Mouse (Mus musculus): ENCODE data around the gene Dnttip2. TPM values are rescaled to one million over a fixed set of nuclear protein-coding genes. Genes with fewer than 3 reads are reported as not detected.
A peak's percentile ranks its signal among the peaks of the same experiment; 100 is the strongest.

The Dnttip2 gene
- polyA plus RNA-seq, 1 experiment, result 33.5 TPM

DNA sequence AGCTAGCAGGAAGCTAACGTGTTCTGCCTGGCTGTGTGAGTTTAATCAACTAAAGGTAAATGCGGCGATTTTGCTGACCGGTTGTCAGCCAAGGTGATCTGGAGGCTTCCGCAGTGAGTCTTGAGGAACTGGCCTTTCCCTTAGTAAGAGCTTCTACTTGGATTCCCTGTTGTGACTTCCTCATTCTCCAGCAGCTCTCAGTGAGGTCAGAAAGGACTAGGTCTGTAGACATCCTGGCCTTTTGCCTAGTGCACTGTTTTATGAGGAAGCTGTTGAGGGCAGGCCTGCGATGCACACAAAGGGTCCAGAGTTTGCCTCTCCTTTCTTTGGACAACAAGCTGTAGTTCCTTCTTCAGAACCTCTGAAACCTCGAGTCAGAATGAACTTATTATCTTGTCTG, 16.5 kb downstream of the Dnttip2 start:
- no peak for DNase-seq (ENCODE audit: low spot score)

DNA sequence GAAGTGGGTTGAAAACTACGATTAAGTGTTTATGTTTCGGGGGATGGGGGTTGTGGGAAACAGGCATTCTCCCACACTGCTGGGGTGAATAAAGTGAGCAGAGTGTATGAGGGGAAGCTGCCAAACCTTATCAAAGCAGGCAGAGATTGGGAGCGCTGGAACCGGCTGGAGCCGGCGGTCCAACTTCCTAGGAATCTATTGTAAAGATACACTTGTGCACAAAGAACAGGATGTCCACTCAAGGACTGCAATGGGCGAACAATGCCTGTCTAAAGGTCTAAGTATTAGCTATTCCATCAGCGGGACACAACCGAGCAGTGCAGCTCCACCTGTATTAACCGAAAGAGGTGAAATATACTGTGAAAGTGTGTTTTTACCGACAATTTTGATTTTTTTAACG, 17.6 kb downstream of the Dnttip2 start:
- no peak for DNase-seq (ENCODE audit: low spot score)

DNA sequence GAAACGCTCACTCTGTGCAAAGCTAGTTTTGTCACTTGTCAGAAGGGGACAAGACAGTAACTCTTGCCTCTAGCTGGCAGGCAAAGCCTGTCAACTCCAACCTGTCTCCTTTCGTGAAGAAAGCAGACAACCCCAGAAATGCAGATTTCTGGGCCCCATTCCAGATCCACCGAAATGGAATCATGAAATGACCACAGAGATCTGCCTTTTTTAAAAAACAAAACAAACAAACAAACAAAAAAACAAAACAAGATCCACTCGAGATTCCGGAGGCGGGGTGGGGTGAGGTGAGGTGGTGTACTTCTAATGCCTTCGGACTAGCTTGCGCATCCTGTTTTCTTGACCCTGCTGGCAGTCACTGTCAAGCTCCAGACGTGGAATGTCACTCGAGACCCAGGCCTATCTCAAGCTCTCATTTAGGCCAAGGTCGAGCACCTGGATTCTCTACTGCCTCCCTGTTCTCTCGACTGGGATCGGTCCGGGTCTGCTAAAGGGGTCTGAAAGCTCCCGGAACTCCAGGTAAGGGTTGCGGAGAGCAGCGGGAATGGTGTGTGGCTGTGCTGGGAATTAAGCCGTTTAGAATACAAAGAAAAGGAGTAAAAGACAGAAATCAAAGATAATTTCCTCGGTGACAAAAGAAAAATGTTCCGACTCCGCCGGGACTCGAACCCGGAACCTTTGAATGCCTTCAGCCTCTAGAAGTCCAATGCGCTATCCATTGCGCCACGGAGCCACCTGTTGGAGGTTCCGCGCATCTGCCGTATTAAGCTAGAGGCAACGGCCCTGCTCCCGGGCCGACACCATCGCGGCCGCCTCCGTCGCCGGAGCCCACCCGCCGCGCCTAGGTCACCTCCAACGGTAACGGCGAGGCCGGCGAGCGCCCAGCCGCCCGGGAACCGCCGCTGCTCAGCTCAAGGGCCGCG, 18.4 kb downstream of the Dnttip2 start:
- peak; percentile 100 for DNase-seq (ENCODE audit: low spot score)

DNA sequence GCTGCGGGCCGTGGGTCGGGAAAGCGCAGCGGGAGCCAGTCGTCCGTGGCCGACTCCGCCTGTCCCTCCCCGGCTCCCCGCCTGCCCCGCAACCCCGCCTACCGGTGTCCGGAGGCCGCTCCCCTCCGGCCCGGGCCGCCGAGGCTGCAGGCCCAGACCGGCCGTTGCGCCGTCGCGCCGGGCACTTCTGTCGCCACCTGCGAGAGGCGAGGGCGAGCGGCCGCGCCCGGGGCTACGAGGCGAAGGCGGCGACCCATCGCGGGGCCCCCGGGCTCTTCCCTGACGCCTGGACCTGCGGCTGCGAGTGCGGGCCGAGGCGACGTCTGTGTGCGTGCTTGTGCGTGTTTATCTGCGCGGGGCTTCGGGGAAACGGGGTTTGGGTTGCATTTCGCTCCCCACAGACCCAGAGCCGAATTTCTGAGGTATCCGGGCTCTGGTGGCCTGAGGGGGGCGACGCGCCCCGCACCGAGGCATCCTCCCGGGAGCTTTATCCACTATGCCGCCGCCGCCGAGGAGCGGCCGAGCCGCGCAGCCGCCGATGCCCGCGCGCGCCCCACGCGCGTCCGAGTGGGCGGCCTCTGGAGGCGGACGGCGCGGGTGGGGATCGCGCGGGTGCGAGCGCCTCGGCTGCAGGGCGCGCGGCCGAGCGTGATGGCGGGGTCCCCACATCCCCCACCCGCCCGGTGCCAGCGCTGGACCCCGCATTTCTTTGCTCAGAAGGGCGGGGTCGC, 19.2 kb downstream of the Dnttip2 start:
- DNase-seq (ENCODE audit: low spot score), result no peak

DNA sequence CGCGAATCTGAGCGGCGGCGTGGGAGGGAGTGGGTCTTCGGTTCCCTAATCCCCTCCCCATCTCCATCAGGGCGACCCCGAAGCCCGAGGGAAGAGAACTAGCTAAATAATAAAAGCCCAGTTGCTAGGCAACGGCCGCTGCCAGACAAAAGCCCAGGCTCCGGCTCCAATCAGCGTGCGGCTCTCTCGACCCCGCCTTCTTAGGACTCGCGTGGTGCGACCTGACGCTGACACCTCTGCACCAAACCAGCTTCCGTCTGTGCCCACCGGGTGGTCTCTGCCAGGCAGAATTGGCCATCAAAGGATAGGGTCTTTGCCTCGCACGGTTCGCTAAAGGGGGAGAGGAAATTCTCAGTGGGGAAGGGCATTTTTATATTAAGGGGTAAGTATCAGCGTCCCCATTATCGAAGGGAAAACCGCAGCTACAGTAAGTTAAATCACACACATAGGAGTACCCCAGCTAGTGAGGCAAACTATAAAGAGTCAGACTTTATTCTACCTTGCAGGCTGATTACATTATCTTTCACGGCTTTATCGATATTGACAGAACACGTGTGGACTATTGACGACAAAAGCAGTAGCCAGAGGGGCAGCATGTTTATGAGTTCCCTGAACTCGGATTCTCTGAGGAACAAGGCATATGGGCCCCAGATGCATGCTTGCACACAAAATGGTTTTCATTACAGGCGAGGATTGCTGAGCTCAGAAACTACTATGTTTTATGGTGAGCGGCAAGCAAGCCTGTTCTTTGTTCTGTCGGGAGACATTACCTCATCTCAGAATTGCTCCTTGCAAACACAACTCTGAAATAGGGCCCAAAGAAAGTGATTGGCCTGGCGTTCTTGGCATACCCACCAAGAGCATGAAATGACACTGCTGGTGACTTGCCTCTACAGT, 20.0 kb downstream of the Dnttip2 start, which contains the start of gene Bcar3:
TSS of gene Bcar3 (plus strand) at position 183 of the 897 bp plus-strand sequence.
- peak; percentile 72 for DNase-seq (ENCODE audit: low spot score)

DNA sequence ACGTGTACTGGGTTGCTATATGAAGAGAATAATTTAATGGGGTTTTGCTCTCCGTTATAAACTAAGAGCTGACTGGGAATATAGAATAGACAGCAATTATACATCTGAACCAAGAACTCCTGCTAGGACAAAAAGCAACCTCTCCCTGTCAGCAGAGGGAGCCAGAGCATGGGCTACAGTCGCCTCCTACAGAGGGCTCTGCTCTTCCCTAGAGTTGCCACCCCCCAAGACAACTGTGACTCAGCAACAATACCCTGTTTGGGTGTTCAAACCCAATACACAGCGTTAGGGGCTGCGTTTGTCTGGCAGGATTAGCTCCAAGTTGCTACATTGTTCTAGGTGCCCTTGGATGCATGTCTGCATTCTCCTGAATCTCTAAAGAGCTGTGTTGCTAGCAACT, 21.3 kb downstream of the Dnttip2 start:
- no peak for DNase-seq (ENCODE audit: low spot score)

DNA sequence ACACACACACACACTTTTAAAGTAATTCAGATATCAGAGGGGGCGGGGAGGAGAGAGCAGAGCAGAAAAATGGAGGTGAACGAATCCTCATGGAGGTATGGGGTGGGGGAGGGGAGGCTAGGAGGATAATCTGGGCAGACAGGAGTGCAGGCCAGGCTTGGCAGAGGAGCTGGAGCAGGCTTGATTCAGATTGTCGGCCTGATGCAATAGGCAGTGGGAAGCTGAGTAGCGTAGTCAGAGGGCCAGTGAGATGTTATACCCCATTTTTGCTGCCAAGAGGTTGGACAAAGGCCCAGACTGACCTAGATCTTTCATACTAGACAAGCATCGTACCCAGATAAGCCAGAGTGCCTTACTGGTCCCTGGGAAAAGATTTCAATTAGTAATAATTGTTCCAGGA, 22.8 kb downstream of the Dnttip2 start:
- DNase-seq (ENCODE audit: low spot score), result no peak

DNA sequence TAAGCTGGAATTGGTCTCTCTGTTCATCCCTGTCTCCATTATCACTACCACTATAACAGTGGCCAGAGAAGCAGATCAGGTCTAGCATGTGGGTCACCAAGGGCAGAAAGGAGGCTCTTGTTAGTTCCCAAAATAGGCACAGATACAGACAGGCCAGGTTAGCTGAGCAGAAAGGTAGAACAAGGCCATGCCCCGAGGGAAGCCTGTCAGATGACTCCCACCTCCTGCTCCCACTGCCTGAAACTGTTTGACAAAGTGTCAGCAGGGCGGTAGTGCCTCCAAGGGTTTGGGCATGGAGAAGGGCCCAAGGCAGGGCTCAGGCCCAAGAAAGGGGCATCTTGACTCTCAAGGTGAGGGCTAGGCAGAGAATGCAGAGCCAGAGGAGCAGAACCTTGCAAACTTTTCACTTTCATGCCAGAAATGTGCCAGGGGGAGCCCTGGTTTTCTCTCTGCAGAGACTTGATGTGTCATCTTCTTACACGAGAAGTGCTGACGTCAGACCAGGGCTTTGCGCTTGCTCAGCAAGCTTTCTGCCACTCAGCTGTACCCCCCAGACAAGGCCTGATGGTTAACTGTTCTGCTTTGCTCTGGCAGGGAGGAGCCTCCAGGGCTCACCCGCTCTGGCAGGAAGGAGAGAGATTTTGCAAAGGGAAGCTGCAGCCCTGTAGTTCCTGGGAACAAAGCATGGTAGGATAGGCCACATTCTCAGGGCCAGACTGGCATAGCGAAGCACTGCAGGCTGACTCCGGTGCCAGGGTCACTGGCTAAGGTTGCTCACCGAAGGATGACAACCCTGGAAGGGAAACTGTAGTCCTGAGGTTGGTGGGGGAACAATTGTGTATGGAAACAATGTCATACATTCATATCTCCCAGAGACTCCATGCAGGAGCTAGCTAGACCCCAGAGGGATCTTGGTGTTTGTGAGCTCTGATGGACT, 27.1 kb downstream of the Dnttip2 start:
- no peak for DNase-seq (ENCODE audit: low spot score)

DNA sequence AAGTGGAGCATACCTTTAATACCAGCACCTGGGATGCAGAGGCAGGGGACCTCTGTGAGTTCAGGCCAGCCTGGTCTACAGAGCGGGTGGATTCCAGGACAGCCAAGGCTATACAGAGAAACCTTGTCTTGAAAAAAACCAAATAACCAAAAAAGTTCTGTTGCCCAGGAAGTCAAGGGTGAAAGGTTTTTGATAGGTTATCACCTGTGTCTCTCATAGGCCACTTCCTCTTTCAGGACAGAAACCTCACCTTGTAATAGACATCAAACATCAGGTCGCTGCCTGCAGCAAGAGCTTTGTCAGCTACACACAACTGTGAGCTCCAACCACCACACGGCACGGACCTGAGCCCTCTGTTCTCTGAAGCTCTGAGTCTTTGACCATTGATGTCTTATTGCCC, 30.4 kb downstream of the Dnttip2 start:
- DNase-seq (ENCODE audit: low spot score), result no peak

DNA sequence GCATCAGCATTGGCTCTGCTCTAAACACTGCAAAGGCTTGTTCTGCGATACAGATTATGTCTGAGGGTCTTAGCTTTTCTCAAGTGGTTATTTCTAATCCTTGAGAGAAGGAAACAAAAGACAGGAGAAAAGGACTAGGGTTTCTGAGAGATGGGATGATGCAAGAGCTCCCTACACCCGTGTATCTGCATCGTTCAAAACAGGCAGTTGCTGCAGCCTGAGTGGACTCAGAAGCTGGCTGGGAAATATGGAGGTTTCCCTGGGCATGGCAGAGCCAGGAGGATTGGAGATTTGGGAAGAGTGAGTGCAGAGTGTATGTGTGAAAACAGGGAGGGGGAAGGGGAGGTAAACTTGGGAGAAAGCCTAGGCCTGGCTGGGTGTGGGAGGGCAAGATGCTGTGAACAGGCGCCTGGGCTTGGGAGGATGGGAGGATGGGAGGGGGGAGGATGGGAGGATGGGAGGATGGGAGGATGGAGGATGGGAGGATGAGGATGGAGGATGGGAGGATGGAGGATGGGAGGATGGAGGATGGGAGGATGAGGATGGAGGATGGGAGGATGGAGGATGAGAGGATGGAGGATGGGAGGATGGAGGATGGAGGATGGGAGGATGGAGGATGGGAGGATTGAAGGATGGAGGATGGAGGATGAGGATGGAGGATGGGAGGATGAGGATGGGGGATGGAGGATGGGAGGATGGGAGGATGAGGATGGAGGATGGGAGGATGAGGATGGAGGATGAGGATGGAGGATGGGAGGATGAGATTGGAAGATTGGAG, 33.9 kb downstream of the Dnttip2 start:
- DNase-seq (ENCODE audit: low spot score), result no peak

DNA sequence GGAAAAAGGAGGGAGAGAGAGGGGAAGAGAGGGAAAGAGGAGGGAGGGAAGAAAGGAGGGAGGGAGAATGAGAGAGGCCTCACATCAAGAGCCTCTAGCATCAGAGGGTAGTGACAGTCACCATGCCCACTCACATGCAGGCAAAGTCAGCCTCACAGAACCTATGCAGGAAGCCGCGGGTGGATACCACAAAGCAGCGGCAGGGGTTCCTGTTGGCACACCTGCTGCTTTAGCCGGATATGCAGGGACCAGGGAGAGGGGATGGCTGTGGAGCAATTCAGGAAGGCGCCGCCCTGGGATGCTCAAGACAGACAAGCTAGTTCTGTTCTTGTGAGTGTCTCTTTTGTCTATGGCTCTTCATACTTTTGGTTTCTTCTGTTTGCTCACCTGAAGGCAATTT, 34.8 kb downstream of the Dnttip2 start:
- DNase-seq (ENCODE audit: low spot score), result no peak

DNA sequence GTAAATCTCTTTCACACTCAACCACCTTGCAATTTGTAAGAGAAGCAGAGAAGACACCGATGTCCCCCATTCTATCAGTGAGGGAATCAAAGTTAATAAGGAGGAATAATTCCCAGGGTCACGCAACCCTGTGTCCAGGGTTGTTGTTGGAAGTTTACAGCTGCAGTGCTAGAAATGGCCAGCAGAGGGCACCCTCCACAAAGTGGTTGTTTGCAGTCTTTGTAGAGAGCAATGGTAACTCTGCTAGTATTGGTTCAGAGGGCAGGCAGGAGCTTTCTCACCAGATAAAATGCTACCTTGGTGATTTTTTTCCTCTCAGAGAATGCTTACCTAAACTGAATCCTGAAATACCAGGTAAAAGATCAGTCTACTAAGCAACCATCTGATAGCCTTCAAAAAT, 37.9 kb downstream of the Dnttip2 start:
- DNase-seq (ENCODE audit: low spot score), result peak; percentile 76

DNA sequence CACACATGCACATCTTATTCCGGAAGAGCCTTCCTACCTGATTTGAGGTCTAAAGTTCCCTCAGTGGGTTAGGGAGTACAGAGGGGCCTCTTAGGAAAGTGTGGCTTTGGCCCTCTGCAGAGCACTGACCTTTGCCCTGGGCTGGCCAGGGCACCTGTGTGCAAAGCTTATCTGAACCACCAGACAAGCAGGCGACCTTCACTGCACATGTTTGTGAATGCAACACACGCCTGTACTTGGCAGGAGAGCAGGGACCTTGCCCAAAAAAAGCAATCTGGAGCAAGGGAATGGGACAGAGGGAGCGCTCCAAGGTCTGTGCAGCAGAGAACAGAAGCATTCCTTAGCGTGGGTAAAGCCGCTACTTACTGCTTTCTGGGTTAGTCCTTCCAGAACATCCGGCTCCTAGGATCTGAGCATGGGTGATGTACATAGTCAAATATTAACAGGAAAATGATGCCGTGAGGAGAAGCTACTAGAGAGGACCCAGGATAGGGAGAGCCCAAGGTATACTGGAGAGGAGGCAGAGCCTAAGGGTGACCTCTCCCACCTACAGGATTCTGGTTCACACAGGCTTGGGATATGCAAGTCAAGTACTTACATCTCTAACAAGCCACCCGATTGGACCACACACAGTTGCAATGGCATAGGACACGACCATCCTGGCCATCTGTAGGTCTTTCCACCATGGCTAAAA, 38.9 kb downstream of the Dnttip2 start:
- no peak for DNase-seq (ENCODE audit: low spot score)

DNA sequence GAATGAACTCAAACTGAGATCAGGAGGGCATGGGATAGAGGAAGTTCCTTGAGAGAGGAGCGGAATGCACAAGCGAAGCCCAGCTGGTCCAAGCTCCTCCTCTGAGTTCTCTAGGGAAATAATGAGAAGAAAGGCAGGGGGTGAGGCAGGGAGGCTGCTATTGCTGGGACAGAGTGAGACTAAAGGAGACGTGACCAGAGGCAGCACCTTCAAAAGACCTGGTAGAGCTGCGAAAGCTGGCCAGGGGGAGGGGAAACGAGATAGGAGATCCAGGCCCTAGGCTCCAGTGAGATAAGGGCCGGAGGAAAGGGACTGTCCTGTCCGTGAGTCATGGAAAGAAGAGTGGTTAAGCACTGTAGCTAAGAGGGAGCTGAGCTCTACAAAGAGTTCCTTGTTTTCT, 39.7 kb downstream of the Dnttip2 start:
- no peak for DNase-seq (ENCODE audit: low spot score)

DNA sequence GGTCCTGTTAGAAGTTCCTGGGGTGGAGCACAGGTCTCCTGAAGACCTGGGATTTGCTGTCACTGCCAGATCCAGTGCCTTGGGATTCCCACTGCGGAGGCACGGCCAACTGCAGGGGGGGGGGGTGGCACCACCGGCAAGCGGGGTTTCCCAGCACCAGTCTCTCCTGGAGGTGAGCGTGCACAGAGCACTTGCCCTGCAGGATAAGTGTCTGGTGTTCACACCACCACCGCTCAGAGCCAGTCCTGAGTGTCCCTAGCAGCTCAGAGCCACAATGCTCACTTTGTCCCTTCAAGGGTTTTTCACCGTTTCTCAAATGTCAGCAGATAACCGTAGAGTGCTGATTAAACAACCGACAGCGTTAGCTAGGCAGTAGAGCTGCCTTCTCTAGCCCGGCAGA, 42.4 kb downstream of the Dnttip2 start:
- no peak for DNase-seq (ENCODE audit: low spot score)

DNA sequence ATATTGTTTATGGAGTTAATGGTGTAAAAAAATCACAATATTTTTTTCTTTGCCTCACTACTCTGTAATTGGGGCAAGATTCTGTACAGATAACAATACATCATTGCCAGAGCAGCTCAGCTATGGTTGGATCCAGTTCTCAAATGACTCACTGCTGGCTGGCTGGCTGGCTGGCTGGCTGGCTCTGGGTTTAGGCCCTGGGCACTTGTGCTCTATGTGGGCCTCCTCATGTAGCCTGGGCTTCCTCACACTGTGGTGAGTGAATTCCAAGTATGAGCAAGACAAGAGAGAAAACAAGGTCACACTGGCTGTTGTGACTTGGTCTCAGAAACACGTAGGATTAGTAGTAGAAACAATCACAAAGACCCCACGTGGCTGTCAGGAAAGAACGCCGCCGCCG, 43.2 kb downstream of the Dnttip2 start:
- DNase-seq (ENCODE audit: low spot score), result no peak

DNA sequence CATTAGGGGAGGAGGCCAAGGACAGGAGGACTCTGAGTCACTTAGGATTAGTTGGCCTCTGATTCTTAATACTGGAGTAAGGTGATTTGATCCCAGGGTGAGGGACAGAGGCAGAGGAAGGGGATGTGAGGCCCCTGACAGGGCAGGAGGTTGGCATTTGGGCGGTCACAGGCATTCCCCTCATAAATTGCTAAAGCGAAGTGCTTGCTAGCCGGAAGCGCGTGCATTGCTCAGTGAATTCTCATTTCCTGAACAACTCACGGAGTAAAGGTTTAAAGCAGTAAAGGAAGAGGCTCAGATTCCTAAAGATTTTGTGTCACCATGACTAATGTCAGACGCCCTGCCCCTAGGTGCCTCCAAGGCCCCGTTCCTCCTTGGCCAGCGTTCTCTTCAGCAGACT, 48.0 kb downstream of the Dnttip2 start:
- no peak for DNase-seq (ENCODE audit: low spot score)

DNA sequence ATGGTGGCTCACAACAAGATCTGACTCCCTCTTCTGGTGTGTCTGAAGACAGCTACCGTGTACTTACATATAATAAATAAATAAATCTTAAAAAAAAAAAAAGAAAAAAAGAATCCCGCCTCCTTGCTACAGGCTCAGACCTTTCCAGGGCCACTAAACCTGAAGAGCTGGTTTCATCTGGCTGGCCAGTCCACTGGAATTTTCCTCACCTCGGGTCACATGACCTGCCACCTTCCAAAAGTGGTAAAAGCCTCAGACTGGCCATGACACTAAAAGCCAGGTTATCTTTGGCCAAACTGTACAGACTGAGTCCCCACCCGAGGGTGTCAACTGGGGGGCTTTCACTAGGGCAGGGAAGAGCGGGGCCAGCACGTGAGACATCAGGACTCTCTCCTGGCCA, 49.7 kb downstream of the Dnttip2 start:
- no peak for DNase-seq (ENCODE audit: low spot score)

DNA sequence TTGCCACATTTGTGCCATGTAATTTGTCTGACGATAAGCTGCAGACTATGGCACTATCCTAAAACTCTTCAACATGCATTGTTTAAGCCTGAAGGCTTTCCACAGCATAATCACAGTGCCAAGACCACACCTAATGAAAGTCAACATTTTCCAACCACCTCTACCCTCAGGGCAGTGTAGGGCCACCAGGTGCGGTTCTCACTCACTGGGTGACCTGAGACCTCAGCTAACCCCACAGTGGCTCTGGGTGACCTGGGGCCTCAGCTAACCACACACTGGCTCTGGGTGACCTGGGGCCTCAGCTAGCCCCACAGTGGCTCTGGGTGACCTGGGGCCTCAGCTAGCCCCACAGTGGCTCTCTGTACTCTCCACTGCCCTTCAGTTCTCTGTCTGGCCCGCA, 50.3 kb downstream of the Dnttip2 start:
- DNase-seq (ENCODE audit: low spot score), result no peak

DNA sequence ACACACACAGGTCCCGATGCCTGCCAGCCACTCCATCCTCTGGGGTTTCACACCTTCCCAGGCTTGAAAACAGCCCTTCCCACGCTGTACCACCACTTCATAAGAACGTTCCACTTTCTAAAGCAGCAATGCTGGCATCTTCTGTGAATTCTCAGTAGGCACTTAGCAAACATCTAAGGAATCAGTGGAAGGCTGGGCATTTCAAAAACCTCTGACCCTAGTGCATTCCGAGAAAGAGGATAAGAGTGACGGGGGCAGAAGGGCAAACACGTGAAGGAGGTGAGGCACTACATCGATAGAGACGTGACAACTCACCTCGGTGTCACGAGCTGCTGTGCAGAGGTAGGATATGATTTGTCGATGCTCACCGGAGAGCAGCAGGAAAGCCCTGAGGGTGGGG, 56.3 kb downstream of the Dnttip2 start:
- DNase-seq (ENCODE audit: low spot score), result no peak
